Mouse (Mus musculus) thymus, postnatal 10 days (tissue): ENCODE data around the gene R3hdml.

ENCODE experiments used
- DNase-seq, 2 experiments: peaks; one replicate each; pipeline ENCODE4 v3.0.0; 2021; ENCODE audit warnings: low spot score in 2 of 2

R3hdml gene

GRCm38 (mm10) chr2:163539321-163540040 is 47.4 kb downstream of the R3hdml start:
- DNase-seq: no peak

GRCm38 (mm10) chr2:163540231-163541117 is 48.4 kb downstream of the R3hdml start:
- no peak for DNase-seq

- DNase-seq: no peak
These were observed 49.6 kb downstream of the R3hdml start for GRCm38 (mm10) chr2:163541568-163542182.

GRCm38 (mm10) chr2:163542674-163543073 is 50.6 kb downstream of the R3hdml start:
- DNase-seq: no peak

- DNase-seq: no peak
These were observed 54.7 kb downstream of the R3hdml start for GRCm38 (mm10) chr2:163546623-163547318.

- DNase-seq: no peak
These were observed 56.7 kb downstream of the R3hdml start for GRCm38 (mm10) chr2:163548822-163549221.

GRCm38 (mm10) chr2:163549786-163550185 is 57.7 kb downstream of the R3hdml start:
- DNase-seq: no peak
